Mouse (Mus musculus) E14TG2a.4 (cell line): Measurements from ENCODE around the gene Zfp113.
A peak's percentile ranks its signal among the peaks of the same experiment; 100 is the strongest.

Source experiments
- CTCF ChIP-seq: conservative IDR thresholded peaks from 2 replicates; pipeline ENCODE4 v1.5.1; 2014; ENCODE audit warnings: low read length
- NANOG ChIP-seq: IDR thresholded peaks from 2 replicates; pipeline ENCODE4 v1.6.1; 2014; ENCODE audit warnings: borderline replicate concordance, low read length, mixed read lengths
- POU5F1 ChIP-seq: IDR thresholded peaks from 2 replicates; pipeline ENCODE4 v1.6.1; 2014; ENCODE audit warnings: low read length, borderline replicate concordance

GRCm38 (mm10) chr5:138137935-138138549 is 17.5 kb downstream of the Zfp113 start:
- TF ChIP-seq CTCF (peak; percentile 79), POU5F1 (no peak), NANOG (no peak)
